Mouse (Mus musculus): ENCODE results near the gene Tubd1. TPM values are rescaled to one million over a fixed set of nuclear protein-coding genes. Genes with fewer than 3 reads are reported as not detected.

Gene Tubd1
- 11.3 and 13.2 TPM in 2 replicates for polyA plus RNA-seq (2014; fragmentation: Nextera tagmentation; extraction: Ambion mirVana)

- no peaks in the 10 kb centered on the region for H3K27me3 ChIP-seq (ENCODE audit: control insufficient read depth, insufficient read depth, low read length)
- peak within 1 kb of the TSS; percentile 74 for H3K4me2 ChIP-seq (ENCODE audit: low read depth)
- DNase-seq (ENCODE audit: low spot score) = peak; percentile 99
- peak; percentile 93 for ATAC-seq (ENCODE audit: insufficient read depth, low FRiP score, low TSS enrichment)
- peak within 1 kb of the TSS; percentile 89 for H3K9ac ChIP-seq (ENCODE audit: low read length)
- peaks cover 2% of the 10 kb centered on the region; the same call in 1 of the 2 replicates for H3K4me1 ChIP-seq (ENCODE audit: control insufficient read depth, insufficient read depth, low read length)
- WGBS = under 1% methylated on average over 43 of the region's 43 CpGs
- H3K36me3 ChIP-seq (ENCODE audit: control insufficient read depth, insufficient read depth, low read length) = no peaks in the 10 kb centered on the region
- peak within 1 kb of the TSS; percentile 98 for H3K4me3 ChIP-seq (ENCODE audit: low read depth, low read length)
- H3K27ac ChIP-seq (ENCODE audit: low read depth, low read length) = peak within 1 kb of the TSS; percentile 83
- H3K9me3 ChIP-seq (ENCODE audit: control insufficient read depth, low read length) = no peaks in the 10 kb centered on the region
Measured at GRCm38 (mm10) chr11:86544639-86545299, at the start of gene Tubd1, which contains the start of gene Rps6kb1. Gene Tubd1, plus strand, starts transcription at chr11:86544991. Gene Rps6kb1, minus strand, starts transcription at chr11:86544805.

- H3K9ac ChIP-seq (ENCODE audit: low read length) = no peak overlapping the region
- WGBS = 96% methylated on average over 1 of the region's 1 CpGs
- no peak overlapping the region for H3K27ac ChIP-seq (ENCODE audit: low read depth, low read length)
Measured at GRCm38 (mm10) chr11:86497356-86497755, 47.4 kb upstream of the Tubd1 start.

GRCm38 (mm10) chr11:86497908-86498307, 46.9 kb upstream of the Tubd1 start:
- WGBS = 76% methylated on average over 3 of the region's 3 CpGs
- no peaks in the 10 kb centered on the region for H3K36me3 ChIP-seq (ENCODE audit: control insufficient read depth, insufficient read depth, low read length)

More at GRCm38 (mm10) chr11:86497356-86497755, 47.4 kb upstream of the Tubd1 start:
- Histone ChIP-seq H3K4me2 (ENCODE audit: low read depth) (no peak overlapping the region), H3K4me1 (ENCODE audit: control insufficient read depth, insufficient read depth, low read length) (no peaks in the 10 kb centered on the region), H3K9me3 (ENCODE audit: control insufficient read depth, low read length) (no peaks in the 10 kb centered on the region), H3K4me3 (ENCODE audit: low read depth, low read length) (no peak overlapping the region), H3K27me3 (ENCODE audit: control insufficient read depth, insufficient read depth, low read length) (no peaks in the 10 kb centered on the region), H3K36me3 (ENCODE audit: control insufficient read depth, insufficient read depth, low read length) (no peaks in the 10 kb centered on the region)
- ATAC-seq (ENCODE audit: insufficient read depth, low FRiP score, low TSS enrichment) (no peak), DNase-seq (ENCODE audit: low spot score) (no peak)

GRCm38 (mm10) chr11:86500795-86501194, 44.0 kb upstream of the Tubd1 start:
- Histone ChIP-seq H3K27ac (ENCODE audit: low read depth, low read length) (no peak overlapping the region), H3K4me3 (ENCODE audit: low read depth, low read length) (no peak overlapping the region), H3K36me3 (ENCODE audit: control insufficient read depth, insufficient read depth, low read length) (no peaks in the 10 kb centered on the region), H3K4me1 (ENCODE audit: control insufficient read depth, insufficient read depth, low read length) (no peaks in the 10 kb centered on the region), H3K27me3 (ENCODE audit: control insufficient read depth, insufficient read depth, low read length) (no peaks in the 10 kb centered on the region), H3K9ac (ENCODE audit: low read length) (no peak overlapping the region), H3K4me2 (ENCODE audit: low read depth) (no peak overlapping the region), H3K9me3 (ENCODE audit: control insufficient read depth, low read length) (no peaks in the 10 kb centered on the region)
- DNase-seq (ENCODE audit: low spot score) (no peak), ATAC-seq (ENCODE audit: insufficient read depth, low FRiP score, low TSS enrichment) (no peak)
- 73% methylated on average over 1 of the region's 1 CpGs for WGBS

More at GRCm38 (mm10) chr11:86497908-86498307, 46.9 kb upstream of the Tubd1 start:
- no peak overlapping the region for H3K9ac ChIP-seq (ENCODE audit: low read length)
- H3K9me3 ChIP-seq (ENCODE audit: control insufficient read depth, low read length) = no peaks in the 10 kb centered on the region
- no peak overlapping the region for H3K4me3 ChIP-seq (ENCODE audit: low read depth, low read length)
- no peaks in the 10 kb centered on the region for H3K27me3 ChIP-seq (ENCODE audit: control insufficient read depth, insufficient read depth, low read length)
- ATAC-seq (ENCODE audit: insufficient read depth, low FRiP score, low TSS enrichment) = no peak
- no peak overlapping the region for H3K4me2 ChIP-seq (ENCODE audit: low read depth)
- no peak overlapping the region for H3K27ac ChIP-seq (ENCODE audit: low read depth, low read length)
- no peaks in the 10 kb centered on the region for H3K4me1 ChIP-seq (ENCODE audit: control insufficient read depth, insufficient read depth, low read length)
- no peak for DNase-seq (ENCODE audit: low spot score)

GRCm38 (mm10) chr11:86503121-86503520, 41.7 kb upstream of the Tubd1 start:
- H3K4me2 ChIP-seq (ENCODE audit: low read depth) = no peak overlapping the region
- no peaks in the 10 kb centered on the region for H3K4me1 ChIP-seq (ENCODE audit: control insufficient read depth, insufficient read depth, low read length)
- no peaks in the 10 kb centered on the region for H3K36me3 ChIP-seq (ENCODE audit: control insufficient read depth, insufficient read depth, low read length)
- no peak overlapping the region for H3K27ac ChIP-seq (ENCODE audit: low read depth, low read length)
- H3K9me3 ChIP-seq (ENCODE audit: control insufficient read depth, low read length) = no peaks in the 10 kb centered on the region
- H3K27me3 ChIP-seq (ENCODE audit: control insufficient read depth, insufficient read depth, low read length) = no peaks in the 10 kb centered on the region
- no peak for ATAC-seq (ENCODE audit: insufficient read depth, low FRiP score, low TSS enrichment)
- DNase-seq (ENCODE audit: low spot score) = no peak
- 90% methylated on average over 2 of the region's 2 CpGs for WGBS
- no peak overlapping the region for H3K4me3 ChIP-seq (ENCODE audit: low read depth, low read length)
- H3K9ac ChIP-seq (ENCODE audit: low read length) = no peak overlapping the region

- WGBS = 93% methylated on average over 2 of the region's 2 CpGs
- no peaks in the 10 kb centered on the region for H3K4me1 ChIP-seq (ENCODE audit: control insufficient read depth, insufficient read depth, low read length)
- no peaks in the 10 kb centered on the region for H3K9me3 ChIP-seq (ENCODE audit: control insufficient read depth, low read length)
- H3K27ac ChIP-seq (ENCODE audit: low read depth, low read length) = no peak overlapping the region
- H3K36me3 ChIP-seq (ENCODE audit: control insufficient read depth, insufficient read depth, low read length) = peaks cover 11% of the 10 kb centered on the region
- H3K9ac ChIP-seq (ENCODE audit: low read length) = no peak overlapping the region
- no peak for ATAC-seq (ENCODE audit: insufficient read depth, low FRiP score, low TSS enrichment)
- no peaks in the 10 kb centered on the region for H3K27me3 ChIP-seq (ENCODE audit: control insufficient read depth, insufficient read depth, low read length)
- H3K4me3 ChIP-seq (ENCODE audit: low read depth, low read length) = no peak overlapping the region
- no peak overlapping the region for H3K4me2 ChIP-seq (ENCODE audit: low read depth)
- no peak for DNase-seq (ENCODE audit: low spot score)
Measured at GRCm38 (mm10) chr11:86507334-86507733, 37.5 kb upstream of the Tubd1 start.

GRCm38 (mm10) chr11:86507991-86508390, 36.8 kb upstream of the Tubd1 start:
- no peaks in the 10 kb centered on the region for H3K9me3 ChIP-seq (ENCODE audit: control insufficient read depth, low read length)
- peaks cover 13% of the 10 kb centered on the region for H3K36me3 ChIP-seq (ENCODE audit: control insufficient read depth, insufficient read depth, low read length)
- H3K4me3 ChIP-seq (ENCODE audit: low read depth, low read length) = no peak overlapping the region
- no peak overlapping the region for H3K4me2 ChIP-seq (ENCODE audit: low read depth)
- H3K4me1 ChIP-seq (ENCODE audit: control insufficient read depth, insufficient read depth, low read length) = no peaks in the 10 kb centered on the region
- no peaks in the 10 kb centered on the region for H3K27me3 ChIP-seq (ENCODE audit: control insufficient read depth, insufficient read depth, low read length)
- DNase-seq (ENCODE audit: low spot score) = no peak
- WGBS = 94% methylated on average over 2 of the region's 2 CpGs
- H3K9ac ChIP-seq (ENCODE audit: low read length) = no peak overlapping the region
- no peak overlapping the region for H3K27ac ChIP-seq (ENCODE audit: low read depth, low read length)
- ATAC-seq (ENCODE audit: insufficient read depth, low FRiP score, low TSS enrichment) = no peak

GRCm38 (mm10) chr11:86516620-86517019, 28.2 kb upstream of the Tubd1 start:
- WGBS = 84% methylated on average over 3 of the region's 3 CpGs
- H3K27ac ChIP-seq (ENCODE audit: low read depth, low read length) = no peak overlapping the region
- H3K4me2 ChIP-seq (ENCODE audit: low read depth) = no peak overlapping the region
- no peaks in the 10 kb centered on the region for H3K4me1 ChIP-seq (ENCODE audit: control insufficient read depth, insufficient read depth, low read length)
- H3K4me3 ChIP-seq (ENCODE audit: low read depth, low read length) = no peak overlapping the region
- no peak for ATAC-seq (ENCODE audit: insufficient read depth, low FRiP score, low TSS enrichment)
- peaks cover 19% of the 10 kb centered on the region for H3K36me3 ChIP-seq (ENCODE audit: control insufficient read depth, insufficient read depth, low read length)
- DNase-seq (ENCODE audit: low spot score) = no peak
- H3K9ac ChIP-seq (ENCODE audit: low read length) = no peak overlapping the region
- no peaks in the 10 kb centered on the region for H3K27me3 ChIP-seq (ENCODE audit: control insufficient read depth, insufficient read depth, low read length)
- H3K9me3 ChIP-seq (ENCODE audit: control insufficient read depth, low read length) = no peaks in the 10 kb centered on the region

- WGBS = 90% methylated on average over 3 of the region's 3 CpGs
- DNase-seq (ENCODE audit: low spot score) (no peak), ATAC-seq (ENCODE audit: insufficient read depth, low FRiP score, low TSS enrichment) (no peak)
- Histone ChIP-seq H3K4me2 (ENCODE audit: low read depth) (no peak overlapping the region), H3K4me1 (ENCODE audit: control insufficient read depth, insufficient read depth, low read length) (no peaks in the 10 kb centered on the region), H3K4me3 (ENCODE audit: low read depth, low read length) (no peak overlapping the region), H3K9me3 (ENCODE audit: control insufficient read depth, low read length) (no peaks in the 10 kb centered on the region), H3K9ac (ENCODE audit: low read length) (no peak overlapping the region), H3K27ac (ENCODE audit: low read depth, low read length) (no peak overlapping the region), H3K27me3 (ENCODE audit: control insufficient read depth, insufficient read depth, low read length) (no peaks in the 10 kb centered on the region), H3K36me3 (ENCODE audit: control insufficient read depth, insufficient read depth, low read length) (peaks cover 19% of the 10 kb centered on the region)
Measured at GRCm38 (mm10) chr11:86517229-86517628, 27.6 kb upstream of the Tubd1 start.

Measured in neural tube, embryonic 11.5 days (tissue).